ENCODE assay signal across 9 mouse cellular contexts in the genomic region with DNA sequence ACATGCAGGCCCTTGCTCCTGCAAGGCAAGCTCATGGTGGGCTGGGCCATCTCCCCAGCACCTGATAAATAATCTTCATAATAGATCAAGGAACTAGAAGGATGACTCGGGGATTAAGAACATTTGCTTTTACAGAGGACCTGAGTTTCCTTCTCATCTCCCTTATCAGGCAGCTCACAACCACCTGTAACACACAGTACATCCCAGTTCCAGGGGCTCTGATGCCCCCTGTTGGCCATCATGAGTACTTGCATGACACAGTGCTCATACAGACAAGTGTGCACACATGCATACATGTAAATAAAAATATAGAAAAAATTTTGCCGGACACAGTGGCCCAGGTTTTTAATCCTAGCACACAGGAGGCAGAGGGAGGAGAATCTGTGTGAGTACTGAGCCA. TPM values are rescaled to one million over a fixed set of nuclear protein-coding genes. Genes with fewer than 3 reads are reported as not detected.
DNase-seq lines count a peak whose midpoint lies in the region; TF ChIP-seq lines count a peak whose summit lies in the region.
"Had no signal": no experiment of that assay in that cellular context is flagged by ENCODE, and none has a peak within 500 bp of the region (broad histone marks: within the 10 kb centered on the region; RNA-seq: fewer than 3 reads in every experiment).

No protein-coding gene starts in this region.

- DNase-seq in left cerebral cortex, adult 2 months (ENCODE audit: extremely low spot score in 1 of 2, low spot score in 2 of 2), result no peak
- no peak for DNase-seq in left cerebral cortex, adult 11 months (ENCODE audit: low spot score)
- DNase-seq in ES-E14 (ENCODE audit: low read depth, low spot score), result no peak
- peak; percentile 54 for DNase-seq in brain, adult 2 months (ENCODE audit: low read depth, low spot score)
- DNase-seq in naive thymus-derived CD4-positive, alpha-beta T cell, adult 2 months (ENCODE audit: low read depth), result peak; percentile 61
- no peak for DNase-seq in adrenal gland, adult 8-10 months
- DNase-seq in B cell, adult 2 months, result no peak
- DNase-seq: kidney, adult 9 months had no signal

- no peak overlapping the region for H3K4me3 ChIP-seq in left cerebral cortex, adult 2 months
- H3K4me3 ChIP-seq in ES-E14 (ENCODE audit: insufficient read depth in 1 of 2, low read depth in 1 of 2, low read length in 2 of 2, poor library complexity in 1 of 2, severe bottlenecking in 1 of 2), result no peak overlapping the region
- H3K4me3 ChIP-seq: embryonic facial prominence, embryonic 13.5 days had no signal

- H3K4me1 ChIP-seq in ES-E14 (ENCODE audit: control insufficient read depth in 2 of 2, insufficient read depth in 2 of 2, low read length in 2 of 2, poor library complexity in 1 of 2), result 0 out of 4 replicates have a peak, but pooled peaks cover 0 to 2% of the 10 kb centered on the region in 2 experiments
- H3K4me1 ChIP-seq: embryonic facial prominence, embryonic 13.5 days had no signal

- in situ Hi-C loops in ES-E14 (cut with MboI; ENCODE audit: low sequenced_read_pairs in 2 of 2, unreplicated experiment in 2 of 2), result no loop called here

- H3K9ac ChIP-seq in ES-E14 (ENCODE audit: insufficient read depth, low read depth, low read length, poor library complexity, severe bottlenecking), result no peak overlapping the region
- H3K9ac ChIP-seq: embryonic facial prominence, embryonic 13.5 days had no signal

- no peaks in the 10 kb centered on the region for H3K36me3 ChIP-seq in ES-E14 (ENCODE audit: control insufficient read depth, insufficient read depth, low read length, poor library complexity, severe bottlenecking)
- H3K36me3 ChIP-seq: embryonic facial prominence, embryonic 13.5 days had no signal

- peak; percentile 62 for TF ChIP-seq CTCF in left cerebral cortex, adult 2 months (IDR thresholded peaks at IDR 0.05)

- intact Hi-C loops in left cerebral cortex, adult 2 months (cut with DNase I), result no loop called here

- 0 out of 2 replicates have a peak, but pooled peaks cover 4% of the 10 kb centered on the region for H3K9me3 ChIP-seq in ES-E14 (ENCODE audit: control insufficient read depth, insufficient read depth, low read depth, low read length)

- H3K27ac ChIP-seq in left cerebral cortex, adult 2 months, result no peak overlapping the region
- no peak overlapping the region for H3K27ac ChIP-seq in ES-E14 (ENCODE audit: insufficient read depth, low read depth, low read length, poor library complexity, severe bottlenecking)
- H3K27ac ChIP-seq: embryonic facial prominence, embryonic 13.5 days had no signal

TF ChIP-seq in ES-E14, 5 proteins besides CTCF, POLR2A, EP300 and RAD21:
- no peak for TF ChIP-seq HCFC1 (IDR thresholded peaks at IDR 0.05; ENCODE audit: borderline replicate concordance, insufficient read depth, low read length)
- peak; percentile 63; the same call in 1 of the 2 replicates for TF ChIP-seq ZC3H11A (IDR thresholded peaks at IDR 0.05; ENCODE audit: borderline replicate concordance, low read depth, low read length)

RNA-seq across cellular contexts. Expression of a gene that starts 17.4 kb away (rescaled TPM):
- 10 to 100 TPM; 46.9 to 47.0 TPM for total RNA-seq in left cerebral cortex, adult 2 months (2021)
- 63.5 and 118 TPM in 2 replicates for total RNA-seq in ES-E14 (2012; rRNA removed)
- 10 to 100 TPM; 46.0 to 93.0 (median 63.1) TPM for total RNA-seq in adrenal gland, adult 8-10 months (2022)

Comparison
In these comparisons a context has a peak if more than half of its experiments do, and no peak if none do; other contexts are left out.
1. DNase-seq: peak in brain, adult 2 months (single experiment) and naive thymus-derived CD4-positive, alpha-beta T cell, adult 2 months (single experiment); none in left cerebral cortex, adult 2 months (0 of 2), left cerebral cortex, adult 11 months (single experiment), ES-E14 (single experiment), adrenal gland, adult 8-10 months (single experiment) and B cell, adult 2 months (0 of 2).